In genomic region chr5:24586547-24587199, GRCm38 (mm10) we compare ENCODE assay signal across 8 mouse cellular contexts. TPM values are rescaled to one million over a fixed set of nuclear protein-coding genes. Genes with fewer than 3 reads are reported as not detected.
DNase-seq lines count a peak whose midpoint lies in the region; ATAC-seq and TF ChIP-seq lines count a peak whose summit lies in the region.

Gene Chpf2 (plus strand): TSS chr5:24586741.

- WGBS in bone marrow, adult 2 months: under 1% methylated on average over 43 of the region's 43 CpGs
- WGBS in embryonic facial prominence, embryonic 15.5 days: 0% methylated on average over 43 of the region's 43 CpGs
- under 1% methylated on average over 43 of the region's 43 CpGs for WGBS in heart, embryonic 10.5 days
- under 1% methylated on average over 43 of the region's 43 CpGs for WGBS in kidney, embryonic 14.5 days
- 1% methylated on average over 43 of the region's 43 CpGs for WGBS in liver, embryonic 12.5 days (ENCODE audit: insufficient replicate concordance)
- WGBS in stomach, embryonic 16.5 days: under 1% methylated on average over 43 of the region's 43 CpGs

- peaks cover 10% of the 10 kb centered on the region for H3K4me1 ChIP-seq in bone marrow, adult 2 months (ENCODE audit: control insufficient read depth, insufficient read depth, low read length)
- peaks cover 32% of the 10 kb centered on the region for H3K4me1 ChIP-seq in embryonic facial prominence, embryonic 15.5 days
- H3K4me1 ChIP-seq in heart, embryonic 10.5 days: peaks cover 38% of the 10 kb centered on the region
- H3K4me1 ChIP-seq in kidney, embryonic 14.5 days (ENCODE audit: control insufficient read depth, insufficient read depth, low read length): peaks cover 20% of the 10 kb centered on the region
- H3K4me1 ChIP-seq in liver, embryonic 12.5 days: peaks cover 39% of the 10 kb centered on the region
- H3K4me1 ChIP-seq in stomach, embryonic 16.5 days (ENCODE audit: control insufficient read depth, insufficient read depth, low read length): peaks cover 20% of the 10 kb centered on the region

- peak; percentile 72; the same call in 1 of the 2 replicates for TF ChIP-seq POLR2A in bone marrow, adult 2 months (IDR thresholded peaks at IDR 0.05; ENCODE audit: borderline replicate concordance, control insufficient read depth, low read depth, low read length)

- no peaks in the 10 kb centered on the region for H3K27me3 ChIP-seq in embryonic facial prominence, embryonic 15.5 days
- H3K27me3 ChIP-seq in heart, embryonic 10.5 days (ENCODE audit: insufficient read depth, poor library complexity, severe bottlenecking): no peaks in the 10 kb centered on the region
- H3K27me3 ChIP-seq in kidney, embryonic 14.5 days (ENCODE audit: control insufficient read depth, insufficient read depth, low read length): no peaks in the 10 kb centered on the region
- peaks cover 6% of the 10 kb centered on the region for H3K27me3 ChIP-seq in liver, embryonic 12.5 days (replicated peaks)
- no peaks in the 10 kb centered on the region for H3K27me3 ChIP-seq in stomach, embryonic 16.5 days (ENCODE audit: control insufficient read depth, insufficient read depth, low read length)

- no peak for TF ChIP-seq CTCF in bone marrow, adult 2 months (IDR thresholded peaks at IDR 0.05; ENCODE audit: control insufficient read depth, insufficient read depth, low read length)

- H3K9me3 ChIP-seq in embryonic facial prominence, embryonic 15.5 days (replicated peaks): no peaks in the 10 kb centered on the region
- H3K9me3 ChIP-seq in heart, embryonic 10.5 days: no peaks in the 10 kb centered on the region
- H3K9me3 ChIP-seq in kidney, embryonic 14.5 days (ENCODE audit: control insufficient read depth, low read length): no peaks in the 10 kb centered on the region
- H3K9me3 ChIP-seq in liver, embryonic 12.5 days (replicated peaks): no peaks in the 10 kb centered on the region
- no peaks in the 10 kb centered on the region for H3K9me3 ChIP-seq in stomach, embryonic 16.5 days (replicated peaks; ENCODE audit: control insufficient read depth, low read length)

- H3K4me2 ChIP-seq in embryonic facial prominence, embryonic 15.5 days (replicated peaks): peak within 1 kb of the TSS; percentile 83
- peak within 1 kb of the TSS; percentile 75 for H3K4me2 ChIP-seq in kidney, embryonic 14.5 days (replicated peaks; ENCODE audit: low read depth, low read length)
- H3K4me2 ChIP-seq in liver, embryonic 12.5 days: peak within 1 kb of the TSS; percentile 80
- peak within 1 kb of the TSS; percentile 92 for H3K4me2 ChIP-seq in stomach, embryonic 16.5 days (ENCODE audit: low read depth, low read length)

- peak within 1 kb of the TSS; percentile 58 for H3K9ac ChIP-seq in embryonic facial prominence, embryonic 15.5 days
- peak within 1 kb of the TSS; percentile 73 for H3K9ac ChIP-seq in kidney, embryonic 14.5 days (ENCODE audit: low read depth, low read length)
- peak within 1 kb of the TSS; percentile 84 for H3K9ac ChIP-seq in liver, embryonic 12.5 days
- peak within 1 kb of the TSS; percentile 87 for H3K9ac ChIP-seq in stomach, embryonic 16.5 days (ENCODE audit: low read length)

- peak; percentile 91 for DNase-seq in CD4-positive, CD25-positive, alpha-beta regulatory T cell, adult 2 months (ENCODE audit: low read depth, low spot score)
- peak; percentile 96 for DNase-seq in heart, embryonic 10.5 days (ENCODE audit: low spot score)
- peak; percentile 74 to 82 for DNase-seq in natural killer cell, adult 2 months (ENCODE audit: low spot score in 2 of 2)

- H3K4me3 ChIP-seq in bone marrow, adult 2 months (replicated peaks; ENCODE audit: control insufficient read depth, low read depth, low read length): peak within 1 kb of the TSS; percentile 95
- peak within 1 kb of the TSS; percentile 70 for H3K4me3 ChIP-seq in embryonic facial prominence, embryonic 15.5 days (replicated peaks)
- H3K4me3 ChIP-seq in heart, embryonic 10.5 days: peak within 1 kb of the TSS; percentile 96
- peak within 1 kb of the TSS; percentile 64 for H3K4me3 ChIP-seq in kidney, embryonic 14.5 days (ENCODE audit: low read length)
- H3K4me3 ChIP-seq in liver, embryonic 12.5 days: peak within 1 kb of the TSS; percentile 83
- peak within 1 kb of the TSS; percentile 90 for H3K4me3 ChIP-seq in stomach, embryonic 16.5 days (replicated peaks; ENCODE audit: low read length)

- peaks cover 37% of the 10 kb centered on the region for H3K36me3 ChIP-seq in embryonic facial prominence, embryonic 15.5 days
- peaks cover 35% of the 10 kb centered on the region for H3K36me3 ChIP-seq in heart, embryonic 10.5 days
- H3K36me3 ChIP-seq in kidney, embryonic 14.5 days (ENCODE audit: control insufficient read depth, insufficient read depth, low read length): peaks cover 27% of the 10 kb centered on the region; the same call in 1 of the 2 replicates
- peaks cover 30% of the 10 kb centered on the region for H3K36me3 ChIP-seq in liver, embryonic 12.5 days
- no peaks in the 10 kb centered on the region for H3K36me3 ChIP-seq in stomach, embryonic 16.5 days (ENCODE audit: control insufficient read depth, insufficient read depth, low read length)

- ATAC-seq in embryonic facial prominence, embryonic 15.5 days (ENCODE audit: insufficient number of reproducible peaks, low FRiP score, low TSS enrichment, low read depth): peak; percentile 90
- ATAC-seq in kidney, embryonic 14.5 days (ENCODE audit: low FRiP score, low TSS enrichment): peak; percentile 91
- ATAC-seq in liver, embryonic 12.5 days: peak; percentile 85
- peak; percentile 87 for ATAC-seq in stomach, embryonic 16.5 days (ENCODE audit: insufficient read depth, low FRiP score)

- peak within 1 kb of the TSS; percentile 68 for H3K27ac ChIP-seq in bone marrow, adult 2 months (ENCODE audit: control insufficient read depth, insufficient read depth, low read depth, low read length, poor library complexity)
- H3K27ac ChIP-seq in embryonic facial prominence, embryonic 15.5 days (replicated peaks): peak within 1 kb of the TSS; percentile 58; the same call in 1 of the 2 replicates
- H3K27ac ChIP-seq in heart, embryonic 10.5 days: peak within 1 kb of the TSS; percentile 90
- H3K27ac ChIP-seq in kidney, embryonic 14.5 days (ENCODE audit: low read depth, low read length): no peak within 1 kb of the TSS; the same call in 1 of the 2 replicates
- H3K27ac ChIP-seq in liver, embryonic 12.5 days: peak within 1 kb of the TSS; percentile 78
- peak within 1 kb of the TSS; percentile 70 for H3K27ac ChIP-seq in stomach, embryonic 16.5 days (ENCODE audit: low read length)

RNA-seq across cellular contexts. Expression of gene Chpf2, which starts in this region (rescaled TPM):
- polyA plus RNA-seq in bone marrow, adult 2 months (2011; ENCODE audit: insufficient read depth, insufficient read length, low replicate concordance, missing spikeins): 8.6 and 20.6 TPM in 2 replicates
- 30.3 and 33.1 TPM in 2 replicates for polyA plus RNA-seq in embryonic facial prominence, embryonic 15.5 days (2015; fragmentation: Nextera tagmentation; extraction: Ambion mirVana)
- polyA plus RNA-seq in heart, embryonic 10.5 days (2016; fragmentation: Nextera tagmentation; extraction: Ambion mirVana): 19.1 and 22.8 TPM in 2 replicates
- 8.3 and 11.0 TPM in 2 replicates for polyA plus RNA-seq in kidney, embryonic 14.5 days (2014; fragmentation: Nextera tagmentation; extraction: Ambion mirVana)
- 16.6 and 17.6 TPM in 2 replicates for polyA plus RNA-seq in liver, embryonic 12.5 days (2016; fragmentation: Nextera tagmentation; extraction: Ambion mirVana)
- polyA plus RNA-seq in stomach, embryonic 16.5 days (2015; fragmentation: Nextera tagmentation; extraction: Ambion mirVana): 21.8 and 23.9 TPM in 2 replicates
